8 mouse cellular contexts compared by ENCODE assay signal in the genomic region with DNA sequence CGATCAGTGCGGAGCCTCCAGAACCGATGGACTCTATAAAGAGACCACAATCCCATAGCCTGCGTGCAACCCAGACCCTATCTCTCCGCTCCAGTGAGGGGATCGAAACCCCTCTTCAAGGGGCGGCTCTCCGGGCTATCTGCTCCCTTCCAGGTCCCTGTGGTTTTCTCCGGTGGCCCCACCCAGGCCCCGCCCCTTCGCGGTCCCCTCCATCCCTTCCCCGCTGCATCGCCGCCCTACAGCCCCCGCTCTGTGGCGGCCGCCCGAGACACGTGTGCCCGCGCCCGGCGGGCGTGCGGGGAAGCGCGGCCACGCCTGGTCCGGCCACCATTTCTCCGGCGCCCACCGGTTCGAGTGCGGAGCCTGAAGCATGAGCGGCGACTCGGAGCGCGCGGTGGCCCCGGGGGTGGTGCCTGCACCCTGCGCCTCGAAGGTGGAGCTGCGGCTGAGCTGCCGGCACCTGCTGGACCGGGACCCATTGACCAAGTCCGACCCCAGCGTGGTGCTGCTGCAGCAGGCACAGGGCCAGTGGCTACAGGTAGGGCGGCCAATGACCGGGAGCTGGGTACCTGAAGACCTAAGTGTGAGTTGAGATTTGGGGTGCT. TPM values are rescaled to one million over a fixed set of nuclear protein-coding genes. Genes with fewer than 3 reads are reported as not detected.
DNase-seq lines count a peak whose midpoint lies in the region; ATAC-seq and TF ChIP-seq lines count a peak whose summit lies in the region.

A gene (plus strand): TSS at position 248 of the 605 bp plus-strand sequence.

- no peak for ATAC-seq in cerebellum, adult (ENCODE audit: insufficient number of reproducible peaks, low FRiP score, low TSS enrichment)
- ATAC-seq in neural tube, embryonic 11.5 days (ENCODE audit: insufficient read depth, low FRiP score, low TSS enrichment): no peak
- ATAC-seq in hindbrain, postnatal 0 days: peak; percentile 41; the same call in 1 of the 2 replicates
- ATAC-seq in liver, embryonic 13.5 days (ENCODE audit: low read depth): peak; percentile 75
- no peak; the same call in 1 of the 2 replicates for ATAC-seq in stomach, postnatal 0 days (ENCODE audit: low FRiP score, low TSS enrichment)
- ATAC-seq in frontal cortex, adult (ENCODE audit: low TSS enrichment): no peak

- H3K4me2 ChIP-seq in neural tube, embryonic 11.5 days (ENCODE audit: low read depth): peak within 1 kb of the TSS; percentile 43
- H3K4me2 ChIP-seq in hindbrain, postnatal 0 days (ENCODE audit: low read depth, low read length): peak within 1 kb of the TSS; percentile 61
- peak within 1 kb of the TSS; percentile 87 for H3K4me2 ChIP-seq in liver, embryonic 13.5 days
- H3K4me2 ChIP-seq in stomach, postnatal 0 days (replicated peaks; ENCODE audit: low read depth): peak within 1 kb of the TSS; percentile 67

- no peak for TF ChIP-seq EP300 in stomach, postnatal 0 days (optimal IDR thresholded peaks at IDR 0.05)

- peak; percentile 40 to 52 for DNase-seq in cerebellum, postnatal 25 days
- DNase-seq in neural tube, embryonic 11.5 days (ENCODE audit: low spot score): no peak
- DNase-seq in neural tube, embryonic 10.5 days (ENCODE audit: extremely low spot score, low spot score): no peak
- DNase-seq in hindbrain, postnatal 0 days (ENCODE audit: low spot score): no peak
- DNase-seq in liver, embryonic 13.5 days: peak; percentile 44
- DNase-seq in stomach, postnatal 0 days (ENCODE audit: low spot score): peak; percentile 43

- no peaks in the 10 kb centered on the region for H3K9me3 ChIP-seq in neural tube, embryonic 11.5 days (ENCODE audit: control insufficient read depth, low read length)
- H3K9me3 ChIP-seq in hindbrain, postnatal 0 days (ENCODE audit: low read length): no peaks in the 10 kb centered on the region
- H3K9me3 ChIP-seq in liver, embryonic 13.5 days (replicated peaks): no peaks in the 10 kb centered on the region
- no peaks in the 10 kb centered on the region for H3K9me3 ChIP-seq in stomach, postnatal 0 days (ENCODE audit: control insufficient read depth, low read length)

- no peaks in the 10 kb centered on the region for H3K36me3 ChIP-seq in neural tube, embryonic 11.5 days (ENCODE audit: control insufficient read depth, insufficient read depth, low read length)
- no peaks in the 10 kb centered on the region for H3K36me3 ChIP-seq in hindbrain, postnatal 0 days (ENCODE audit: insufficient read depth, low read length)
- no peaks in the 10 kb centered on the region for H3K36me3 ChIP-seq in liver, embryonic 13.5 days
- H3K36me3 ChIP-seq in stomach, postnatal 0 days (ENCODE audit: control insufficient read depth, insufficient read depth, low read length): no peaks in the 10 kb centered on the region

- TF ChIP-seq CTCF in hindbrain, postnatal 0 days (IDR thresholded peaks at IDR 0.05; ENCODE audit: low read depth): no peak
- no peak for TF ChIP-seq CTCF in stomach, postnatal 0 days (IDR thresholded peaks at IDR 0.05; ENCODE audit: low read depth)

- 1% methylated on average over 45 of the region's 51 CpGs for WGBS in neural tube, embryonic 11.5 days
- WGBS in hindbrain, postnatal 0 days: 2% methylated on average over 43 of the region's 51 CpGs
- 1% methylated on average over 50 of the region's 51 CpGs for WGBS in liver, embryonic 13.5 days (ENCODE audit: insufficient replicate concordance)
- 1% methylated on average over 49 of the region's 51 CpGs for WGBS in stomach, postnatal 0 days

- H3K9ac ChIP-seq in neural tube, embryonic 11.5 days (ENCODE audit: low read length): peak within 1 kb of the TSS; percentile 20; the same call in 1 of the 2 replicates
- peak within 1 kb of the TSS; percentile 47; the same call in 1 of the 2 replicates for H3K9ac ChIP-seq in hindbrain, postnatal 0 days (replicated peaks; ENCODE audit: low read length)
- H3K9ac ChIP-seq in liver, embryonic 13.5 days: peak within 1 kb of the TSS; percentile 49
- peak within 1 kb of the TSS; percentile 28 for H3K9ac ChIP-seq in stomach, postnatal 0 days (ENCODE audit: low read length)

- H3K27me3 ChIP-seq in neural tube, embryonic 11.5 days (ENCODE audit: control insufficient read depth, insufficient read depth, low read length): peaks cover 43% of the 10 kb centered on the region
- peaks cover 41% of the 10 kb centered on the region for H3K27me3 ChIP-seq in hindbrain, postnatal 0 days (ENCODE audit: insufficient read depth, low read length)
- H3K27me3 ChIP-seq in liver, embryonic 13.5 days: peaks cover 47% of the 10 kb centered on the region
- peaks cover 3% of the 10 kb centered on the region; the same call in 1 of the 2 replicates for H3K27me3 ChIP-seq in stomach, postnatal 0 days (ENCODE audit: control insufficient read depth, insufficient read depth, low read length)

- H3K27ac ChIP-seq in neural tube, embryonic 11.5 days (ENCODE audit: low read depth, low read length): no peak within 1 kb of the TSS
- no peak within 1 kb of the TSS for H3K27ac ChIP-seq in hindbrain, postnatal 0 days
- H3K27ac ChIP-seq in liver, embryonic 13.5 days: no peak within 1 kb of the TSS
- no peak within 1 kb of the TSS for H3K27ac ChIP-seq in stomach, postnatal 0 days (replicated peaks)

- H3K4me3 ChIP-seq in neural tube, embryonic 11.5 days (ENCODE audit: low read depth, low read length): peak within 1 kb of the TSS; percentile 37
- H3K4me3 ChIP-seq in hindbrain, postnatal 0 days (ENCODE audit: low read length): peak within 1 kb of the TSS; percentile 48
- H3K4me3 ChIP-seq in liver, embryonic 13.5 days (replicated peaks): peak within 1 kb of the TSS; percentile 58
- H3K4me3 ChIP-seq in stomach, postnatal 0 days (ENCODE audit: low read depth, low read length): peak within 1 kb of the TSS; percentile 43

- H3K4me1 ChIP-seq in neural tube, embryonic 11.5 days (ENCODE audit: control insufficient read depth, insufficient read depth, low read length): peaks cover 8% of the 10 kb centered on the region; the same call in 1 of the 2 replicates
- H3K4me1 ChIP-seq in hindbrain, postnatal 0 days (ENCODE audit: insufficient read depth, low read length): peaks cover 6% of the 10 kb centered on the region; the same call in 1 of the 2 replicates
- peaks cover 54% of the 10 kb centered on the region for H3K4me1 ChIP-seq in liver, embryonic 13.5 days (replicated peaks)
- 0 out of 2 replicates have a peak, but pooled peaks cover 2% of the 10 kb centered on the region for H3K4me1 ChIP-seq in stomach, postnatal 0 days (replicated peaks; ENCODE audit: control insufficient read depth, insufficient read depth)

RNA-seq across cellular contexts. Expression of the gene that starts here (rescaled TPM):
- polyA plus RNA-seq in neural tube, embryonic 11.5 days (2014; fragmentation: Nextera tagmentation; extraction: Ambion mirVana): 0.40 TPM in 1 of 2 replicates, not detected in the other
- 16.5 and 21.2 TPM in 2 replicates for total RNA-seq in hindbrain, postnatal 0 days (2014; rRNA removed)
- polyA plus RNA-seq in hindbrain, postnatal 0 days (2015; fragmentation: Nextera tagmentation; extraction: Ambion mirVana): 11.9 and 13.4 TPM in 2 replicates
- 1.2 TPM in 2 replicates for polyA plus RNA-seq in liver, embryonic 13.5 days (2015; fragmentation: Nextera tagmentation; extraction: Ambion mirVana)
- polyA plus RNA-seq in stomach, postnatal 0 days (2015; fragmentation: Nextera tagmentation; extraction: Ambion mirVana): 1.4 TPM in 2 replicates

Comparison
In these comparisons a context has a peak if more than half of its experiments do, and no peak if none do; other contexts are left out.
1. DNase-seq: peak in cerebellum, postnatal 25 days (2 of 2), liver, embryonic 13.5 days (single experiment) and stomach, postnatal 0 days (single experiment); none in neural tube, embryonic 11.5 days (single experiment), neural tube, embryonic 10.5 days (single experiment) and hindbrain, postnatal 0 days (single experiment).
2. ATAC-seq: peak in hindbrain, postnatal 0 days (single experiment) and liver, embryonic 13.5 days (single experiment); none in cerebellum, adult (single experiment), neural tube, embryonic 11.5 days (single experiment), stomach, postnatal 0 days (single experiment) and frontal cortex, adult (single experiment).
3. Peak in every context shown above with its lines, with median percentiles within 50 percentile points of each other: H3K4me2 ChIP-seq, H3K4me3 ChIP-seq and H3K9ac ChIP-seq.